Mouse (Mus musculus): ENCODE results near the gene Pde4b.

GRCm38 (mm10) chr4:102159178-102159577 is 71.8 kb downstream of the Pde4b start:
- TF ChIP-seq ZNF384 (IDR thresholded peaks at IDR 0.05; ENCODE audit: low read depth, low read length) (no peak), CHD2 (IDR thresholded peaks at IDR 0.05; ENCODE audit: low read depth, low read length) (no peak), MAFK (IDR thresholded peaks at IDR 0.05; ENCODE audit: insufficient read depth, low read depth, low read length) (no peak), ZC3H11A (IDR thresholded peaks at IDR 0.05; ENCODE audit: borderline replicate concordance, low read depth, low read length) (no peak)
